Mouse (Mus musculus) frontal cortex, postnatal 25 days (tissue): Measurements from ENCODE around the gene Phactr3.
"Not testable (repeated sequence)": the region's sequence is repeated elsewhere in the genome, so short reads cannot be mapped to it uniquely, and the experiment has no call there.

Experiments
- DNase-seq, 2 experiments: peaks; one replicate each; pipeline ENCODE4 v3.0.0; 2022; ENCODE audit warnings: low spot score in 2 of 2

Gene Phactr3

GRCm38 (mm10) chr2:178326067-178326466 lies 207.3 kb downstream of the Phactr3 start:
- no peak for DNase-seq

- DNase-seq, result peak in 1 of 2 experiments; percentile 4
These were observed 208.1 kb downstream of the Phactr3 start for GRCm38 (mm10) chr2:178326750-178327465.

GRCm38 (mm10) chr2:178327466-178328040 lies 208.8 kb downstream of the Phactr3 start:
- peak; percentile 62 to 71 for DNase-seq

- peak in 1 of 2 experiments; percentile 18 for DNase-seq
These were observed 210.8 kb downstream of the Phactr3 start for GRCm38 (mm10) chr2:178329551-178329950.

GRCm38 (mm10) chr2:178329986-178330385 lies 211.2 kb downstream of the Phactr3 start:
- DNase-seq, result no peak

GRCm38 (mm10) chr2:178337878-178338277 lies 219.1 kb downstream of the Phactr3 start:
- no peak for DNase-seq

GRCm38 (mm10) chr2:178339044-178339443 lies 220.3 kb downstream of the Phactr3 start:
- no peak for DNase-seq

- DNase-seq, result not testable (repeated sequence)
These were observed 223.3 kb downstream of the Phactr3 start for GRCm38 (mm10) chr2:178342105-178342504.

- DNase-seq, result no peak
These were observed 223.8 kb downstream of the Phactr3 start for GRCm38 (mm10) chr2:178342597-178342996.
